Mouse (Mus musculus): ENCODE results near the gene Matn4. TPM values are rescaled to one million over a fixed set of nuclear protein-coding genes. Genes with fewer than 3 reads are reported as not detected.
A peak's percentile ranks its signal among the peaks of the same experiment; 100 is the strongest.

Gene Matn4
- total RNA-seq, 1 experiment, result 2.3 TPM

DNA sequence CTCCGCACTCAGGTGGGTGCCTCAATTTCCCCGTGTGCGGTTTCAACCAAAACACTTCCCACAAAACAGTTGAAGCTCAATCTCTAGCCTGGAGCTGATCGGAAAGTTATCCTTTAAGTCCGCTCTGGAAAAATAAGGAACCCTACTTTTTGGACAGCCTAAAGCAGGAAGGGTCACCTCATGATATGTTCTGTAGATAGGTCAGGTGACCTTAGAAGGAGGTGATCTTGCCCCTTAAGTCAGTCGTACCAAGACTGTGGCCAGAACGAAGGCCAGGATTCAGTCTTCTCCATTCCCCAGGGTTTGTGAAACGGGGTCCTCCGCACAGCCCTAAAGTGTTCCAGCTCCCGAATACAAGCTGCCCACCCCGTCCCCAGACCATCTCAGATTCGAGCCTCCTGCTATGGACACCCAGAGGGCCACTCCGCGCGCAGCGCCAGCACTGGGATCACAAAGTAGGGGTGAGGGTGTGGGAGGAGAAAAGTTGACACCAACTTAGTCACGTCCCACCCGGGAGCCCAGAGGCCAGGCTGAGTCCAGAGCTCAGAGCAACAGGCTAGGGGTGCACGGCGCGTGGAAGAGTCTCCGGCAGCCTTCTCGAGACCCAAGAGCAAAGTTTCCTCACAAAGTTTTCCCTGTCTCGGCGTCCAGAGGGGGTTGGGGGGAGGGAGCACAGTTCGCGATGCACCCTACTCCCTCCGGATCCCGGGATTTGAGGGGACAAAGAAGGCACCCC is 37.5 kb upstream of the Matn4 start:
- 0 out of 2 replicates have a peak overlapping the region, but pooled peaks have one; percentile 24 for H3K27ac ChIP-seq (ENCODE audit: insufficient read depth, low read depth, low read length, poor library complexity, severe bottlenecking)
- peaks cover 5 to 36% of the 10 kb centered on the region in 2 experiments for H3K4me1 ChIP-seq (ENCODE audit: control insufficient read depth in 2 of 2, insufficient read depth in 2 of 2, low read length in 2 of 2, poor library complexity in 1 of 2)
- DNase-seq (ENCODE audit: low read depth, low spot score), result no peak
- peak overlapping the region; percentile 67 for H3K9ac ChIP-seq (ENCODE audit: insufficient read depth, low read depth, low read length, poor library complexity, severe bottlenecking)
- H3K4me3 ChIP-seq (ENCODE audit: insufficient read depth in 1 of 2, low read depth in 1 of 2, low read length in 2 of 2, poor library complexity in 1 of 2, severe bottlenecking in 1 of 2), result peak overlapping the region; percentile 78 to 92
- H3K36me3 ChIP-seq (ENCODE audit: control insufficient read depth, insufficient read depth, low read length, poor library complexity, severe bottlenecking), result peaks cover 3% of the 10 kb centered on the region; the same call in 1 of the 2 replicates
- TF ChIP-seq MAFK (IDR thresholded peaks at IDR 0.05; ENCODE audit: insufficient read depth, low read depth, low read length) (no peak), HCFC1 (IDR thresholded peaks at IDR 0.05; ENCODE audit: borderline replicate concordance, insufficient read depth, low read length) (no peak), ZNF384 (IDR thresholded peaks at IDR 0.05; ENCODE audit: low read depth, low read length) (no peak), ZC3H11A (IDR thresholded peaks at IDR 0.05; ENCODE audit: borderline replicate concordance, low read depth, low read length) (no peak), CHD2 (IDR thresholded peaks at IDR 0.05; ENCODE audit: low read depth, low read length) (no peak)
- in situ Hi-C loops (cut with MboI; ENCODE audit: low sequenced_read_pairs in 2 of 2, unreplicated experiment in 2 of 2), result no loop called here
- H3K9me3 ChIP-seq (ENCODE audit: control insufficient read depth, insufficient read depth, low read depth, low read length), result no peaks in the 10 kb centered on the region

DNA sequence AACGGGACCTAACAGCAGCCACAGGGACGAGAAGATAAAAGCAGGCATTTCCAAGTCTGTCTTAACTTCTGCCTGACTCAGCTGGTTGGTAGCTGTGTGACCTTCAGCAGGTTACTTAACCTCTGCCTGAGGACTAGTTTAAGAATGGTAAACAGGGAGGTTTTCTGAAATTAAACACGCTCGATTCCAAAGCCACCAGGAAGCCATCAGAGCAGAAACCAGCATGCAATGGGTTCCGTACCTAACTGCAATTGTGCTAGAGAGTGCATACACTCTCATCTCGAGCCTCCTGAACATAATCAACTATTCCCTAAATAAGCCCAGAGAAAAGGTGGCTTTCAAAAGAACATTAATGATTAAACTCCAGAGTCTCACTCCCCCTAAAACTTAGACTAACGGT is 36.8 kb upstream of the Matn4 start:
- peaks cover 3% of the 10 kb centered on the region; the same call in 1 of the 2 replicates for H3K36me3 ChIP-seq (ENCODE audit: control insufficient read depth, insufficient read depth, low read length, poor library complexity, severe bottlenecking)
- TF ChIP-seq MAFK (IDR thresholded peaks at IDR 0.05; ENCODE audit: insufficient read depth, low read depth, low read length) (no peak), ZNF384 (IDR thresholded peaks at IDR 0.05; ENCODE audit: low read depth, low read length) (no peak), HCFC1 (IDR thresholded peaks at IDR 0.05; ENCODE audit: borderline replicate concordance, insufficient read depth, low read length) (no peak), CHD2 (IDR thresholded peaks at IDR 0.05; ENCODE audit: low read depth, low read length) (no peak), ZC3H11A (IDR thresholded peaks at IDR 0.05; ENCODE audit: borderline replicate concordance, low read depth, low read length) (no peak)
- peak overlapping the region; percentile 26 for H3K9ac ChIP-seq (ENCODE audit: insufficient read depth, low read depth, low read length, poor library complexity, severe bottlenecking)
- in situ Hi-C loops (cut with MboI; ENCODE audit: low sequenced_read_pairs in 2 of 2, unreplicated experiment in 2 of 2), result no loop called here
- H3K4me1 ChIP-seq (ENCODE audit: control insufficient read depth in 2 of 2, insufficient read depth in 2 of 2, low read length in 2 of 2, poor library complexity in 1 of 2), result peaks cover 5 to 42% of the 10 kb centered on the region in 2 experiments
- H3K9me3 ChIP-seq (ENCODE audit: control insufficient read depth, insufficient read depth, low read depth, low read length), result no peaks in the 10 kb centered on the region
- peak overlapping the region; percentile 78 to 92 for H3K4me3 ChIP-seq (ENCODE audit: insufficient read depth in 1 of 2, low read depth in 1 of 2, low read length in 2 of 2, poor library complexity in 1 of 2, severe bottlenecking in 1 of 2)
- no peak overlapping the region for H3K27ac ChIP-seq (ENCODE audit: insufficient read depth, low read depth, low read length, poor library complexity, severe bottlenecking)
- no peak for DNase-seq (ENCODE audit: low read depth, low spot score)

DNA sequence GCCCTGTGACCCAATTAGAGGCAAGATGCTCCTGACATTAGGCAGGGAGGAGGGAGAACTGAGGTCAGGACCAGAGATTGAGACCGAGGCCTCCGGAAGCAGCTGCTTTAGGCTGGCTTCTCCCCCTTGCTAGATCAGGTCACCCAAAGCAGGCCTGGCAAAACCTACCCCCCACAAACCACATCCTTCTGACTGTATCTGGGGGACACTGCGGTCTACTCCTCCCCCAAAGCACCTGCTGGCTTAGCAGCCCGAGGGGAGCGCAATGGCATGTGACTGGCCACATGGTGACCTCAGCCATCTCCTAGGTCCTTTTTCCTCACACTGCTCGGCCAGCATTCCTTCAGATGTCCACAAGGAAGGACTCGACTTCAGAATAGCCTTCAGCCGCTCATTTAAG is 36.2 kb upstream of the Matn4 start:
- H3K36me3 ChIP-seq (ENCODE audit: control insufficient read depth, insufficient read depth, low read length, poor library complexity, severe bottlenecking), result peaks cover 3% of the 10 kb centered on the region; the same call in 1 of the 2 replicates
- DNase-seq (ENCODE audit: low read depth, low spot score), result no peak
- peaks cover 5 to 47% of the 10 kb centered on the region in 2 experiments for H3K4me1 ChIP-seq (ENCODE audit: control insufficient read depth in 2 of 2, insufficient read depth in 2 of 2, low read length in 2 of 2, poor library complexity in 1 of 2)
- H3K9me3 ChIP-seq (ENCODE audit: control insufficient read depth, insufficient read depth, low read depth, low read length), result no peaks in the 10 kb centered on the region
- TF ChIP-seq HCFC1 (IDR thresholded peaks at IDR 0.05; ENCODE audit: borderline replicate concordance, insufficient read depth, low read length) (no peak), CHD2 (IDR thresholded peaks at IDR 0.05; ENCODE audit: low read depth, low read length) (no peak), ZNF384 (IDR thresholded peaks at IDR 0.05; ENCODE audit: low read depth, low read length) (no peak), MAFK (IDR thresholded peaks at IDR 0.05; ENCODE audit: insufficient read depth, low read depth, low read length) (no peak), ZC3H11A (IDR thresholded peaks at IDR 0.05; ENCODE audit: borderline replicate concordance, low read depth, low read length) (no peak)
- in situ Hi-C loops (cut with MboI; ENCODE audit: low sequenced_read_pairs in 2 of 2, unreplicated experiment in 2 of 2), result no loop called here
- H3K9ac ChIP-seq (ENCODE audit: insufficient read depth, low read depth, low read length, poor library complexity, severe bottlenecking), result peak overlapping the region; percentile 26
- H3K4me3 ChIP-seq (ENCODE audit: insufficient read depth in 1 of 2, low read depth in 1 of 2, low read length in 2 of 2, poor library complexity in 1 of 2, severe bottlenecking in 1 of 2), result peak overlapping the region in 1 of 2 experiments; percentile 78; a peak in 3 of 4 replicates
- no peak overlapping the region for H3K27ac ChIP-seq (ENCODE audit: insufficient read depth, low read depth, low read length, poor library complexity, severe bottlenecking)

DNA sequence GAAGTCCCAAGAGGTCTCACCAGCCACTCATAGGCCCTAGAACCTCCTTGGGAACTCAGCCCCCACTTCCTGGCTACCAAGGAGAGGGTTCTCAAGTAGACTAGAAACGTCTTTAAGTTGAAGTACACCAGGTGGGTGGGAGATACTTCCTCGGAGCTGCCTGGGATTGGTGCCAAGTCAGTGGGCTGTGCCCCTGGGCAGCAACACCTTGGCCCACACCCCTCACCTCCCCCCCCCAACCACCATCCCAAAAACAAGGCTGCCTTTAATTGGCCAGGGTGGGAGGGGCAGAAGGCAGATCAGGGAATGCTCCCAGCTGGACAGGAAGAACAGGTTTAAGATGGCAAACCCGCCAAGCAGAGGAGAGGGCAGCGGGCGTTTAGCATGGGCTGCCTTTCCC is 35.4 kb upstream of the Matn4 start:
- DNase-seq (ENCODE audit: low read depth, low spot score), result no peak
- in situ Hi-C loops (cut with MboI; ENCODE audit: low sequenced_read_pairs in 2 of 2, unreplicated experiment in 2 of 2), result no loop called here
- Histone ChIP-seq H3K4me1 (ENCODE audit: control insufficient read depth in 2 of 2, insufficient read depth in 2 of 2, low read length in 2 of 2, poor library complexity in 1 of 2) (peaks cover 7 to 52% of the 10 kb centered on the region in 2 experiments), H3K27ac (ENCODE audit: insufficient read depth, low read depth, low read length, poor library complexity, severe bottlenecking) (no peak overlapping the region), H3K9me3 (ENCODE audit: control insufficient read depth, insufficient read depth, low read depth, low read length) (no peaks in the 10 kb centered on the region), H3K9ac (ENCODE audit: insufficient read depth, low read depth, low read length, poor library complexity, severe bottlenecking) (no peak overlapping the region), H3K4me3 (ENCODE audit: insufficient read depth in 1 of 2, low read depth in 1 of 2, low read length in 2 of 2, poor library complexity in 1 of 2, severe bottlenecking in 1 of 2) (no peak overlapping the region), H3K36me3 (ENCODE audit: control insufficient read depth, insufficient read depth, low read length, poor library complexity, severe bottlenecking) (peaks cover 3% of the 10 kb centered on the region; the same call in 1 of the 2 replicates)
- TF ChIP-seq HCFC1 (IDR thresholded peaks at IDR 0.05; ENCODE audit: borderline replicate concordance, insufficient read depth, low read length), result no peak
- TF ChIP-seq ZNF384 (IDR thresholded peaks at IDR 0.05; ENCODE audit: low read depth, low read length), result no peak
- TF ChIP-seq ZC3H11A (IDR thresholded peaks at IDR 0.05; ENCODE audit: borderline replicate concordance, low read depth, low read length), result no peak
- no peak for TF ChIP-seq CHD2 (IDR thresholded peaks at IDR 0.05; ENCODE audit: low read depth, low read length)
- no peak for TF ChIP-seq MAFK (IDR thresholded peaks at IDR 0.05; ENCODE audit: insufficient read depth, low read depth, low read length)

Measured in ES-E14 (cell line).